Mouse (Mus musculus): ENCODE measurements around the gene Nol9.
"Not testable (repeated sequence)": the region's sequence is repeated elsewhere in the genome, so short reads cannot be mapped to it uniquely, and the experiment has no call there.

The Nol9 gene

DNA sequence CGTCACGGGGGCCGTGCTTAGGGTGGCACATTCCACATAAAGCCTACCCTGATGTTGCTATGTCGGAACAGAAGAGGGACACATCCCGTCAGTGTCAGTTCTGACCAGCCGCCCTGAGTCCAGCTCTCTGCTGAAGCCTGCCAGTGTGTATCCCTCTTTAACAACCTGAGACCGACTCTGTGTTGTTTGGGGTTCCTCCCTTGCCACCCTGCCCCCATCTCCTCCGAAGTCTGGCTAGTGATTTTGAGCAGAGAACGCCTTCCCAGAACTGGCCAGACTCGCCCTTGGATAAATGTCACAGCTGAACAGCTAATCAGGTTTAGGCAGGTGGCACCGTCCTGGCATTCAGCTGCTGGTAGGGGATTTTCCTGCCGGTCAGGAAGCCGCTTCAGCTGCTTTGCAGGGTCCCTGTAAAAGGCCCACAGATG lies 28.4 kb upstream of the Nol9 start:
- no peak for DNase-seq (ENCODE audit: low spot score in 2 of 2)

DNA sequence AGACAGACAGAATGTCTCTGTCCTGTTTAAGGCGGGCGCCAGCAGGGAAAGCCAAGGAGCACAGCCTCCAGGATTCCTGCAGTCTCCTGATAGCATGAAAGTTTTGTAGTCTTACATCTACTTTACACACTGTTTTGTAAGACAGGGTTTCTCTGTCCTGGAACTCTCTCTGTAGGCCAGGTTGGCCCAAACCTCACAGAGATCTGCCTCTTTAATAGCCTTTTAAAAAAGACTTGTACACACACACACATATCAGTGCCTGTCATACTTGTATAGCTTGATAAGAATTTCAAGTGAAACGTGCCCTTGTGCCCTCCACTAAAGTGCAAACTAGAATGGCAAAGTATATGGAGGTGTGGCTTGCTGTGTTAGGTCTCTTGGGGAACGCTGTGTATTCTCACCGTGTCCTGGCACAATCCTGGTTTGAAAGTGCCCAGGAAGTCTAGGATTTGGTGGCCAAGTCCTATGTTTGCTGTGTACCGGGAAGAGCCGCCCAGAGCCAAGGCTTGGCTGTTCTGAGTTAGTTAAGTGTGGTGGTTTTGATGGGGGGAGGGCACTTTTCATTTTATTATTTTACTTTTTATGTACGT lies 27.9 kb upstream of the Nol9 start:
- DNase-seq (ENCODE audit: low spot score in 2 of 2), result no peak

DNA sequence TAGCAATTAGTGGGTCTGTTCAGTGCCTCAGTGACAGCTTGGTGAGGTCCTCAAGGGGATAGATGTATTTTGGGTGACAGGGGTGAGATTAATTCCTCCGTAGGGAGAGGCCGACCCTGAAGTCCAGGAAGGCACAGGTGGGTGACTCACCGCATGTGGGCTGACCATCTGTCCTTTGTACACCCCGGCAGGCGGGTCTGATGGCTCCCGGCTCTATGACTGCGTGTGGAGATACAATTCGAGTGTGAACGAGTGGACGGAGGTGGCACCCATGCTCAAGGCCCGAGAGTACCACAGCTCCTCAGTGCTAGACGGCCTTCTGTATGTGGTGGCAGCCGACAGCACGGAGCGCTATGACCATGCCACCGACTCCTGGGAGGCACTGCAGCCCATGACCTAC lies 27.0 kb upstream of the Nol9 start:
- no peak for DNase-seq (ENCODE audit: low spot score in 2 of 2)

DNA sequence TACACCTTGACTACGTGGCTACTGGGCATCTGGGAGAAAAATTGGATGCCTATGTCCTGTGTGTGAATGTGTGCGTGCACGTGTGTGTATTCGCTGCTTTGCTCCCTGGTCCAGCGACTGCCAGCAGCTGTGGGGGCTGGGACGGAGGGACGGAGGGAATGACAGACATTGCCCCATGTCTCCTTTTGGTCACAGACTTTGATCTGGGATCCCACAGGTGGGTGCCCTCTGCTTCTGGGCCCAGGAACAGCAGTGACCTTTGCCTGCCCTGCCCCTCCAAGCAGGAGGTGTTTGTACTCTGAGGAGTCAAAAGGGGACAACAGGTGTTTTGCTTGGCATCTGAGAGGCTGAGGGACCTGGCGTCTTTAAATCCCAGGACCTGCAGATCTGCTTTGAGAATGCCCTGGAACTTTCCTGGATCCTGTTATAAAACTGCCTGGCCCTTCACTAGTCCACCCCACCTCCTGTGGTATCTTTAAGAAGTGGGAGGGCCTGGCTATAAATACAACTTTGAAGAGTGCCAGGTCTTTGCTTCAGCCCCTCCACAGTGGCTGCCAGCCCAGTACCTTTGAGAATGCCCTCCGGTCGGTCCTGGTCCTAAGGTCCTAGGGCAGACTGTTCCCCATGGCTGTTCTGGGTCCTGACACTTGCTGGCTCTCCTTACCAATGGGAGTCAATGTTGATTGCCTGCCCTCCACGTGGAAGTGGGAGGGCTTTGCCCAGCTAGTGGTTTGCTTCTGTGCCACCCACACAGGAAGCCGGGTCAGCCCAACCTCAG lies 25.9 kb upstream of the Nol9 start:
- no peak for DNase-seq (ENCODE audit: low spot score in 2 of 2)

DNA sequence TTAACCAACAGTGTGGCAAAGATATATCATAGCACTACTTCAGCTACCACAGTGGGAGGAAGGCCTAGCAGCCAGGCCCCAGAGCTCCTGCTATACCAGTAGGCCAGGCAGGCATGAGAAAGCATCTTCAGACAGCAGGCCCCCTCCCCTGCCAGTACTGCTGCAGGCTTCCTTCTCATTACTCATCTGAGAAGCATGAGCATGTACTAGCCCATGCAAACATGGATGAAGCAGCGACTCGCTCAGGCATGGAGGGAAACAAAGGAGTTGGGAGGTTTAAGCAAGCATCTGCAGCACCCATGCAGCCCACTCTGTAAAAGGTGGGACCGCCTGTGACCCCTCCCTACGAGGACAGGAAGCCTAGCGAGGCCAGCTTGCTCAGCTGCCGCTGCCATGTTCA lies 20.0 kb upstream of the Nol9 start:
- no peak for DNase-seq (ENCODE audit: low spot score in 2 of 2)

DNA sequence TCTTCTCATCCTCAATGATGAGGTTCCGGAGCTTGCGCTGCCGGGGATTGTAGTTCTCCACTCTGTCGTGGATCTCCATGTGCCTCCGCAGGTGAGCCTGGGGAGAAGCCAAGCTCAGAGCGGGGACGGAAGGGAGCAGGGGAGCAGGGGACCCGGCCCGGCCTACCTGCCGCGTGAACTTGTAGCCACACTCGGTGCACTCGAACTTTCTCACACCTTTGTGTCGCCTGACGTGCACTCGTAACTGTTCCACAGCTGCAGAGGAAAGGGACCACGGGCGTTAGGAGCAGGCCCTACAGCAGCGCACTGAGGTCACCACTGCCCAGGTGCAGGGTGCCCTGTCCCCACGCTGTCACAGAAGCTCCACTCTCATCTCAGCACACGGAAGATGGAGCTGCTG lies 19.1 kb upstream of the Nol9 start:
- DNase-seq (ENCODE audit: low spot score in 2 of 2), result no peak

DNA sequence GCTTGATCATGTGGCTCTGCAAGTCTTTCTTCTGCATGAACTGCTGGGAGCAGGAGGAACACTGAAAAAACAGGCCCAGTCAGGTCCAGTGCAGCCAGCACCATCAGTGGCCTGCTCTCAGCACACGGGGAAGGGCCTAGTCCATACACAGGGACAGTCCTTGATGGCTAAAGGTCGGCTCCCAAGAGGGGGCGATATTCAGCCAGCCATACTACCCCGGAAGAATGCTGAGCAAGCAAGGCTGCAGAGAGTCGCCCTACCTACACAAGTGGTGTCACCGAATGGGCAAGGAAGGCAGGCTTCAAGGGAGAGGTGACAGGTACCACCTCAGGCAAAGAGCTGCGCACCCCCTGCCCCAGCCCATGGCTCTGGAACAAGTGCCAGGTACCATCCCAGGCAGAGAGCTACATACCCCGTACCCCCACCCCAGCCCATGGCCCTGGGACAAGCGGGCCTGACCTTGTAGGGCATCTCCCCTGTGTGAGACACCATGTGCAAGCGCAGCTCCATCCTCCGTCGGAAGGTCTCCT lies 17.5 kb upstream of the Nol9 start:
- no peak for DNase-seq (ENCODE audit: low spot score in 2 of 2)

DNA sequence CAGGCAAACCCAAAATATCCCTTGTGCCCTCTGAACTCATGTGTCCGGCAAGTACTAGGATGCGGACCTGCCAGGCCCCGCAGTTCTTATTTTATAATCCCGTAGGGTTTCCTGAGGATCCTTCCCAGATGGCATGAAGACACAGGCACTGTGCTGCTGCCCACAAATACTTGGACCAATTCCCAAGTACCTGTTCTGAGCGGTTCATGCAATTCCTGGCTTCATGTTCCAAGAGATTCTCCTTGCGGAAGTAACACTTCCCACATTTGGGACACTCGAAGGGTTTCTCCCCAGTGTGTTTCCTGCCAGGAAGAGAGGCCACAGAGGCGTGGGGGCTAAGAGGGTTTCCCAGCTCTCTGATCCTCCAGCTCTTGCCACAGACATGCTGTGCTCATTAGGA lies 16.6 kb upstream of the Nol9 start:
- no peak for DNase-seq (ENCODE audit: low spot score in 2 of 2)

DNA sequence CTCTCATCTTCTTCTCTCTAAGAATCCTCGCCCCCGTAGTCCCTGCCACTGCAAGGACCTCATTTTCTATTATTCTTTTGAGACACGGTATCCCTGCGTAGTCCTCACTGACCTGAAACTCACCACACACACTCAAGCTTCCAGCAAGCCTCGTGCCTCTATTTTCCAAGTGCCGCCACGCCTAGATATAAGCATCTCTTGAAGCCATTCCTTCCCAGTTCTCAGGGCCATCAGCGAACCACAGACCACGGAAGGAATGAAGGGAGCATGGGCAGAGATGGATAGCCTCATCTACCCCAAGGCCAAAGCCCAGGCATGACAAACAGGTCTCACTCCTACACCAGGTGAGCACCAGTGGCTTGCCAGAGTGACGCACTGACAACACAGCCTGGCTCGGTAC lies 14.6 kb upstream of the Nol9 start:
- no peak for DNase-seq (ENCODE audit: low spot score in 2 of 2)

DNA sequence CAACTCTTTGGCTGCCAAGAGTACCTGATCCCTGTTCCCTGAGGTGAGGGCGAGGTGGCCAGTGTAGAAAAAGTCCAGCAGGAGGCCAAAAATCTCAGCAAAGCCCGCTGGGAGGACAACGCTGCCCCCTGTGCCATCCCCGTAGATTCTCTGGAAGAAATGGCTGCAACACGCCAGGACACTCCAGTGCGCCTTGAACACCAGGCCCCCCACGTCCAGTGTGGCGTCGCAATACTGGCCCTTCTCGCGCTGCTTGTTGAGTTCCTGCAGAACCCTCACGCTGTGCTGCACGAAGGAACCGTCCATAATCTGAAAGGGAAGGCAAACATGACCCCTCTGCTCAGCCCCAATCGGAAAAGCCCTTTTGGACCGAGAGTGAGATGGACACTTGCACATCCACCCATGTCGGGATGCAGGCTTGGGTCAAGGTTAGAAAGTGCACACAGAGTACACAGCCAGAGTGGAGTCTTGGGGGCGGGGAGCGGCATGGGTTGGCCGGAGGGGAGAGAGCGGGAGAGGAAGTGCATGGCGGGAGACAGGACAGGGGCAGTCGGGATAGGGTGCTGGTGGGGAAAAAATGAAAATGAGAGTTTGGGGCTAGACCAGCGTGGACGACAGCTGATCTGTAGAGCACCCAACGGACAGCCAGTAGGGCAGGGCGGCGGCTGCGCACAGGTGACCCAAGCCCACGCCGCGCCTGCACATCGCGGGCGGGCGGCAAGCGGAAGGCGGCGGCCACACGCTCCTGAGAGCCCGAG lies 12.2 kb upstream of the Nol9 start:
- no peak for DNase-seq (ENCODE audit: low spot score in 2 of 2)

DNA sequence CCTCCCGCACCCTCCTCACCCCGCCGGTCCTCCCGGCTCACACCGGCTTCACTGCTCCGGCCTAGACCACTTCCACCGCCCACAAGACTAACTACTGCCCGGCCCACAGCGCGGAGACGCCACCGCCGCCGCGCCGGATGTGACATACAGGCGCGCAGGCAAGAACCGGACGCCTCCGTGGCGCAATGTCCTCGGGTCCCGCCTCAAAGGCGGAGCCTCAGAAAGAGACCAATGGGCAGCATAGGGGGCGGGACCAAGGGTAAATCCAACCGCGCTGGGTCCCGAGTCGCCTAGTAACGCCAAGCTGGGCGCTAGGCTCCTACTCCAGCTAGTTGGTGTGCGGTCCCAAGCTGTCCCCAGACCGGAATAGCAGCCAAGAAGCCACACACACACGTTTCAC lies 11.6 kb upstream of the Nol9 start, which contains the start of gene Zbtb48:
Gene Zbtb48 (minus strand): TSS at position 148 of the 400 bp plus-strand sequence.
- peak; percentile 93 to 97 for DNase-seq (ENCODE audit: low spot score in 2 of 2)

DNA sequence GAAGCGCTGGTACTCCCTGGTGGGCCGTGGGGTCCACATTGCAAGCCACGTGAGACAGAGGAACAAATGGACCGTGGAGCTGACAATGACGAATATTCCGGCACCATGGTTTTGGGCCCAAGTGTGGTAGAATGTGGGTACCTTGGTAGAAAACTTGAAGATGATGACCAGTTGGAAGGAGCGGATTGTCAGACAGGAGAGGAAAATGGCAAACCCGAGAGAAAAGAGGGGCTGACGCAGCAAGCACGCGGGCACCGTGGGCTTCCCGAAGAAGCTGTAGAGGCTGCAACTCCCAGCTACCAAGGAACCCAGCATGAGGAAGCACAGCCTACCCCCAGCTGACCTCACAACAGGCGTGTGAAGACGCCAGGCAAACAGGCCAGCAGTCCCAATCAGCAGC lies 10.7 kb upstream of the Nol9 start:
- no peak for DNase-seq (ENCODE audit: low spot score in 2 of 2)

DNA sequence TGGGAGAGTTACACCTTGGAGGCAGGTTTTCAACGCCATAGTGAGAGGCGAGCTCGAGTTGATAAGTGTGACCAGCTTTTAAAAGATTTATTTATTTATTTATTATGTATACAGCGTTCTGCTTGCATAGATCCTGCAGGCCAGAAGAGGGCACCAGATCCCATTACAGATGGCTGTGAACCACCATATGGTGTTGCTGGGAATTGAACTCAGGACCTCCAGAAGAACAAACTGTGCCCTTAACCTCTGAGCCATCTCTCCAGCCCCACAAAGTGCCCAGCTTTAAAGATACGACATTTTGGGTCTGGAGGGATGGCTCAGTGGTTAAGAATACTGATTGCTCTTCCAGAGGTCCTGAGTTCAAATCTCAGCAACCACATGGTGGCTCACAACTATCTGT lies 10.0 kb upstream of the Nol9 start:
- no peak for DNase-seq (ENCODE audit: low spot score in 2 of 2)

DNA sequence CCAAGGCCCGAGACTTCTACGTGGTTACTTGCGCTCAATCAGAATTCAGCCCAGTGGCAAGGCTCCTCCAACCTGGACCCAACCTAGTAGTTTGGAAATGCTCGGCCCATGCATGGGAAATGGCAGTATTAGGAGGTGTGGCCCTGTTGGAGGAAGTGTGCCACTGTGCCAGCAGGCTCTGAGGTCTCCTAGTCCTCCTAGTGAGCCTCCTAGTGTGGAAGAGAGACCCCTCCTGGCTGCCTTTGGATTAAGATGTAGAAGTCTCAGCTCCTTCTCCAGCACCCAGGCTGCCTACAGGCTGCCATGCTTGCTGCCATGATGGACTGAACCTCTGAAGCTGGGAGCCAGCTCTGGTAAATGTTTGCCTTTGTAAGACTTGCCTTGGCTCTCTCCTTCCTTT lies 9.1 kb upstream of the Nol9 start:
- DNase-seq (ENCODE audit: low spot score in 2 of 2), result no peak

DNA sequence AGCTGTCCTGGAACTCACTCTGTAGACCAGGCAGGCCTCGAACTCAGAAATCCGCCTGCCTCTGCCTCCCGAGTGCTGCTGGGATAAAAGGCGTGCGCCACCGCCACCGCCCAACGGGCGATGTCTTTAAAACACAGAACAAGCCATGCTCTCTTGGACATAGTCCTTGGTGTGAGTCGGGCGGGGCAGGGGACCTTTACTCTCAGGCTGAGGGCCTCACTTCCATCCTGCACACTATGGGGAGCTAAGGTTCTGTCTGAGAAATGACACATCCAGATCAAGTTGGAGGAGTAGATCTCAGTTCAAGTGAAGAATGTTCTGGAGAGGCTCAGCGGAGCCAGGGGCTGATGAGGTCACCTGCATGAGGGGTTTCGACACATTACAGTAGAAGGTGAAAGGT lies 6.2 kb upstream of the Nol9 start:
- DNase-seq (ENCODE audit: low spot score in 2 of 2), result no peak

DNA sequence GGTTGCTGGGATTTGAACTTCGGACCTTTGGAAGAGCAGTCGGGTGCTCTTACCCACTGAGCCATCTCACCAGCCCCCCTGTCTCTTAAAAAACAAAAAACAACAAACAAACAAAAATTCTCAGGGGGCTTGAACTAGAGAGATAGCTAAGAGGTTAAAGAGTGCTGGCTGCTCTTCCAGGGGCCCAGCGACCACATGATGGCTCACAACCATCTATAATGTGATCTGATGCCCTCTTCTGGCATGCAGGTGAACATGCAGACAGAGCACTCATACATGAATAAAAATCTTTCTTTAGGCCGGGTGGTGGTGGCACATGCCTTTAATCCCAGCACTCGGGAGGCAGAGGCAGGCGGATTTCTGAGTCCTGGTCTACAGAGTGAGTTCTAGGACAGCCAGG lies 2.7 kb upstream of the Nol9 start:
- DNase-seq (ENCODE audit: low spot score in 2 of 2), result not testable (repeated sequence)

DNA sequence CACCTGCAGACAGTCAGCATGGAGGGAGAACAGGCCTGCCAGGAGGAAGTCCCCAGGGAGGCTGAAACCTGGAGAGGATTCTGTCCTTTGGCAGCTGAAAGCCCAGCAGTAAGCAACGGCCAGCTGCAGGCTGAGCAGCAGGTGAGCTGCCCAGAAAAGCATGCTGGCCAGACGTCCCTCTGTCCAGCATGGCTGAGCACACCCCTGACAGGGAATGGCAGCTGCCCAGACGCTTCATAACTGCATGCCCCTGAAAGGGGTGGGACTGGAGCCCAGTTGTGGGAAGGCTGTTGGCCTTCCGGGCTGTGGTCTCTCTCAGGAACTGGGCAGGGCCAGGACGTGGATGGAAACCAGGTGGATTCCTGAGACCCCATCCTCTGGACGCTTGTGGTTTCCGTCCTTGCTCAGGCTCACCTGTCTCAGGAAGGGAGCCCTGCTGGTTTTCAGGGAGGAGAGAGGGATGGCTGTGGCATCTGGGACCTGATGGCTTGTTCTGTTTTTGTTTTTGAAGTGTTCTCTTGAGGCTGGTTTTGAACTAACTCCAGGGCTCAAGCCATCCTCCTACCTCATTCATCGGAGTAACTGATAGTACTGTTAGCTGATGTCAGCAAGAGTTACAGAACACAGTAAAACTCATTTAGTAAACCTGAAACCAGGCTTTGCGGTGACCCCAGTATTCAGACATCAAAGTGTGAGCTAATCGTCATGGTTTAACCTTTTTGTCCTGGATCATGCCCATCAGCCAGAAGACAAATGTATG lies 716 bp upstream of the Nol9 start, which contains the start of gene Tas1r1:
Gene Tas1r1 (minus strand): TSS at position 344 of the 760 bp plus-strand sequence.
- no peak for DNase-seq (ENCODE audit: low spot score in 2 of 2)

DNA sequence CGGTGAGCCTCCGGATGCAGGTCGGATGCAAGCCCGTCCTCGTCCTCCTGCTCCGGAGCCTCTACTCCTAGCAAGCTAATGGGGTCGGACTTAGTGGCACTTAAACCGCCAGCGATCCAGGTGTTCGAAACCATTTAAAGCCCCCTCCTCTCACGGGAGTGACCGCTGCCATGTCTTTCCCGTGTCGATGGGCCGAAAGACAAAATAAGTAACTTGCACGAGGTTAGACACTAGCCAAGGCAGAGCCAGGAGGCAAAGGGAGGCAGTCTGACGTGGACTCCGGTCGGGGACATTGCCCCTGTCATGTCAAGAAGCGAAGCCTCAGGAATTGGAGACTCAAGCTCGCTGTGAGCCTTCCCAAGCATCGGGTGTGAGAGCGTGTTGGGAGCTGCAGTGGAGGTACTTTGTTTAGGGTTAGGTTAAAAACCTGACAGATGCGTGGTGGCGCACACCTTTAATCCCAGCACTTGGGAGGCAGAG lies 750 bp downstream of the Nol9 start:
- DNase-seq (ENCODE audit: low spot score in 2 of 2), result no peak

DNA sequence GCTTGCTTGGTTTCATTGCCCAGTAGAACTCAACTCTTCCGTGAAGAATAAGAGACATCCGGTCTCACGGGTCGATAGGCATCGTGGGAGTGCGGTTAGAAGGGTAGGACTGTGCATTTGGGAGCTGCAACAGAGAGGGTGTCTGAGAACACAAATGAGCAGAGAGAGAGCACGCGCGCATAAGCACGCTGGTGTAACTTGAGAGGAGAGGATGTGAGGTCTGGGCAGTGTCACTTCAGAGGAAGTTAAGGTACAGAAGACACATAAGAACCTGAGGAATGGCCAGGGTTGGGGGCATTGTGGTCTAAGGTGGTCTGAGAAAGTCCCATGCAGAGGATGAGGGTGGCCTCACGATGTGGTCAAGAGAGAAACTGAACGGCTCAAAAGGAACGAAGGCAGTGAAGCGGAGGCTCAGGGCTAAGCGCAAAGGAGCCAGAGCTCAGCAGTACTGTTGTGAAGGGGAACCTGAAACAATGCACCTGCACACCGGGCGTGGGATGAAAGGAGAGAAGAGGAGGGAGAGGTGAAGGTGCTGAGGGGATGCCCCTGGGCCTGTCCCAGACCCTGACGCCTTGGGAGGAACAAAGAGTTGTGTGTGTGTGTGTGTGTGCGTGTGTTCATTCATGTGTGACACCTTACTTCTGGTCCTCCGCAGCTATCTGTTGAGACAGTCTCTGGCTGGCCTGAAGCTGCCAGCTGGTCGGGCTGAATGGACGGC lies 3.0 kb downstream of the Nol9 start:
- no peak for DNase-seq (ENCODE audit: low spot score in 2 of 2)

DNA sequence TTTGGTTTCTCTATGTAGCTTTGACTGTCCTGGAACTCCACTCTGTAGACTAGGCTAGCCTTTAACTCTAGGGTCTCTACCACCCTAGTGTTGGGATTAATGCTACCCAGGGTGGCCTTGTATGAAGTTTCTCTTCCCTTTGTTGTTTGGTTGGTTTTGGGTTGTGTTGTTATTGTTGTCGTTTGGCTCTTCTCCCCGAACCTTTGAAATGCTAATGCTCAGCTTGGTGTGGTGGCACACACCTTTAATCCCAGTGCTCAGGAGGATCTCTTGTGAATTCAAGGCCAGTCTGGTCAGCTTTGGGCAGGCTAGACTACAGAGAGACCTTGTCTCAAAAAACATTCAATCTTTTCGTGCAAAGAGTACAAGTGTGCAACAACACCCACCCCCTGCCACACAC lies 4.0 kb downstream of the Nol9 start:
- DNase-seq (ENCODE audit: low spot score in 2 of 2), result no peak

DNA sequence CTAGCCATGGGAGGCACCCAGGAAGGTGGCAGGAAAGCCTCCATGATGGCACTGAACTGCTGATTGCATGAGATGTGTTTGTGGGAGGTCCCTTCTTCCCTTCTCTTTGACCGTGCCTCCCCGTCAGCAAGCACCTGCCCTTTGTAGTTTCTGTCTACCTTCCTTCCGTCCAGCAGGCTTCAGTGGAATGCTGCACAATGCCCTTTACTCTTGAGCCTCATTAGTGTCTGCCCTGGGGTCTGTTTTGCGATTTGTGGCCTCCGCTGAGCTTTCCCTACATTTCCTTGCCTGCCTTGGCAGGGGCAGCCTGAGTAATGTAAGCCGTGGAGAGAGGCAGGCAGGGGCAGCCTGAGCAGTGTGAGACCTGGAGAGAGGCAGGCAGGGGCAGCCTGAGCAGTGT lies 5.5 kb downstream of the Nol9 start:
- DNase-seq (ENCODE audit: low spot score in 2 of 2), result no peak
